Mouse (Mus musculus): ENCODE measurements around the gene Srrm2.

DNA sequence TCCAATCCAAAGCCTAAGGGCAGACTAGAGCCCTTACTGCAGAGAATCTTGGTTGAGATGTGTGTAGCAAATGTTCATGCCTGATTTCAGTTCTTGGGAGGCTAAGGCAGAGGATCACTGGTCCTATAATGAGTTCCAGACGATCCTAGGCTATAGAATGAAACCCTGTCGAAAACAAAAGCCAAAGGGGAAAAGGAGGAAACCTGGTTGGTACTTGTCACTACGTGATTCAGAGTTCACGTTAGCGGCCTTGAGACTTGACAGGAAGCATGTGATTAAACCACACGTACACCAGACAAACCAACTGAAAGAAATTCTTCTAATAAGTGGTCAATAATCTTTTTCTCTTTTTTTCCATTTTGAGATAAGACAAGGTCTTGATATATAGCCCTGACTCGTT, 7.0 kb downstream of the Srrm2 start:
- TF ChIP-seq EP300 (IDR thresholded peaks at IDR 0.05; ENCODE audit: low read depth) (no peak), CTCF (IDR thresholded peaks at IDR 0.05; ENCODE audit: low read depth) (no peak)

Measured in heart, postnatal 0 days (tissue).